Mouse (Mus musculus) midbrain, embryonic 14.5 days (tissue): ENCODE measurements at regions not wholly inside any gene's neighbourhood (a gene's known extent, or its start where the extent isn't known, plus 50 kb on each side); places are given as distances from the start of the nearest gene placed in this dataset.

Experiments
- ATAC-seq: fragments of 200-750 bp; cut with Nextera tagmentation; 2 replicates; pipeline ENCODE4 v1.8.0; 2017; ENCODE audit warnings: moderate number of reproducible peaks, moderate library complexity; ENCODE audit not compliant: low FRiP score, low TSS enrichment
- DNase-seq: peaks from one replicate; pipeline ENCODE4 v3.0.0-alpha.2; 2015
- H3K27ac ChIP-seq: fragments of 300-500 bp; sonication (generic); replicated peaks from 2 replicates; pipeline ENCODE4 v1.5.1; 2014; ENCODE audit warnings: mild to moderate bottlenecking, low read depth, low read length, moderate library complexity
- H3K27me3 ChIP-seq: fragments of 300-500 bp; sonication (generic); 2 replicates; pipeline ENCODE4 v1.6.1; 2014; ENCODE audit warnings: low read length, control low read depth, mixed read lengths; ENCODE audit not compliant: control insufficient read depth, insufficient read depth
- H3K36me3 ChIP-seq: fragments of 300-500 bp; sonication (generic); 2 replicates; pipeline ENCODE4 v1.6.1; 2014; ENCODE audit warnings: low read length, control low read depth; ENCODE audit not compliant: control insufficient read depth, insufficient read depth
- H3K4me1 ChIP-seq: fragments of 300-500 bp; sonication (generic); 2 replicates; pipeline ENCODE4 v1.6.1; 2014; ENCODE audit warnings: mild to moderate bottlenecking, antibody characterized with exemption, low read length, control low read depth; ENCODE audit not compliant: control insufficient read depth, insufficient read depth
- H3K4me2 ChIP-seq: fragments of 300-500 bp; sonication (generic); 2 replicates; pipeline ENCODE4 v1.6.1; 2014; ENCODE audit warnings: mild to moderate bottlenecking, low read length, moderate library complexity
- H3K4me3 ChIP-seq: fragments of 300-500 bp; sonication (generic); replicated peaks from 2 replicates; pipeline ENCODE4 v1.5.1; 2014; ENCODE audit warnings: low read depth, low read length
- H3K9ac ChIP-seq: fragments of 300-500 bp; sonication (generic); replicated peaks from 2 replicates; pipeline ENCODE4 v1.6.1; 2014; ENCODE audit warnings: mild to moderate bottlenecking, low read length, moderate library complexity
- H3K9me3 ChIP-seq: fragments of 300-500 bp; sonication (generic); 2 replicates; pipeline ENCODE4 v1.6.1; 2016; ENCODE audit warnings: low read length, control low read depth, mixed read lengths; ENCODE audit not compliant: control insufficient read depth
- WGBS: fragments of 180-500 bp; shearing (Covaris S2); extraction: QIAGEN DNeasy Blood & Tissue Kit; methylation state at CpG from one replicate; pipeline ENCODE4 v1.1.7; 2014; 5-methylcytosine and 5-hydroxymethylcytosine counted together

GRCm38 (mm10) chr1:98268853-98269252, 152.1 kb upstream of the Slco6d1 start:
- DNase-seq = no peak
- WGBS = 52% methylated on average over 2 of the region's 2 CpGs
- Histone ChIP-seq H3K4me3 (no peak overlapping the region), H3K27ac (no peak overlapping the region), H3K9me3 (no peaks in the 10 kb centered on the region), H3K36me3 (no peaks in the 10 kb centered on the region), H3K27me3 (no peaks in the 10 kb centered on the region), H3K4me1 (no peaks in the 10 kb centered on the region), H3K9ac (no peak overlapping the region), H3K4me2 (no peak overlapping the region)
- no peak for ATAC-seq

GRCm38 (mm10) chr1:98270212-98270611, 150.7 kb upstream of the Slco6d1 start:
- Histone ChIP-seq H3K9me3 (no peaks in the 10 kb centered on the region), H3K9ac (no peak overlapping the region), H3K4me2 (no peak overlapping the region), H3K36me3 (no peaks in the 10 kb centered on the region), H3K27me3 (no peaks in the 10 kb centered on the region), H3K4me1 (no peaks in the 10 kb centered on the region), H3K4me3 (no peak overlapping the region), H3K27ac (no peak overlapping the region)
- no peak for DNase-seq
- WGBS = 62% methylated on average over 1 of the region's 1 CpGs
- ATAC-seq = no peak

- no peak overlapping the region for H3K27ac ChIP-seq
- H3K4me1 ChIP-seq = no peaks in the 10 kb centered on the region
- ATAC-seq = no peak
- H3K9me3 ChIP-seq = no peaks in the 10 kb centered on the region
- DNase-seq = no peak
- no peak overlapping the region for H3K9ac ChIP-seq
- no peaks in the 10 kb centered on the region for H3K27me3 ChIP-seq
- no peak overlapping the region for H3K4me3 ChIP-seq
- WGBS = 85% methylated on average over 6 of the region's 6 CpGs
- no peak overlapping the region for H3K4me2 ChIP-seq
- H3K36me3 ChIP-seq = no peaks in the 10 kb centered on the region
These were observed 146.8 kb upstream of the Slco6d1 start for GRCm38 (mm10) chr1:98273966-98274616.

- Histone ChIP-seq H3K27ac (no peak overlapping the region), H3K27me3 (no peaks in the 10 kb centered on the region), H3K9me3 (no peaks in the 10 kb centered on the region), H3K36me3 (no peaks in the 10 kb centered on the region), H3K4me1 (peaks cover 2% of the 10 kb centered on the region; the same call in 1 of the 2 replicates), H3K4me2 (no peak overlapping the region), H3K9ac (no peak overlapping the region), H3K4me3 (no peak overlapping the region)
- DNase-seq (no peak), ATAC-seq (no peak)
- 95% methylated on average over 1 of the region's 1 CpGs for WGBS
These were observed 145.4 kb upstream of the Slco6d1 start for GRCm38 (mm10) chr1:98275524-98275923.

- Histone ChIP-seq H3K9ac (no peak overlapping the region), H3K27me3 (no peaks in the 10 kb centered on the region), H3K4me3 (no peak overlapping the region), H3K4me1 (peaks cover 13% of the 10 kb centered on the region; the same call in 1 of the 2 replicates), H3K36me3 (no peaks in the 10 kb centered on the region), H3K9me3 (no peaks in the 10 kb centered on the region), H3K4me2 (no peak overlapping the region), H3K27ac (no peak overlapping the region)
- DNase-seq (no peak), ATAC-seq (no peak)
- 86% methylated on average over 2 of the region's 2 CpGs for WGBS
These were observed 141.4 kb upstream of the Slco6d1 start for GRCm38 (mm10) chr1:98279446-98280048.

GRCm38 (mm10) chr1:98280263-98281052, 140.5 kb upstream of the Slco6d1 start:
- Histone ChIP-seq H3K4me3 (no peak overlapping the region), H3K4me2 (no peak overlapping the region), H3K27ac (peak overlapping the region; percentile 74), H3K9me3 (no peaks in the 10 kb centered on the region), H3K4me1 (peaks cover 13% of the 10 kb centered on the region; the same call in 1 of the 2 replicates), H3K9ac (0 out of 2 replicates have a peak overlapping the region, but pooled peaks have one; percentile 9), H3K36me3 (no peaks in the 10 kb centered on the region), H3K27me3 (no peaks in the 10 kb centered on the region)
- ATAC-seq (no peak; the same call in 1 of the 2 replicates), DNase-seq (no peak)
- 72% methylated on average over 9 of the region's 9 CpGs for WGBS

- H3K36me3 ChIP-seq = no peaks in the 10 kb centered on the region
- H3K9ac ChIP-seq = 0 out of 2 replicates have a peak overlapping the region, but pooled peaks have one; percentile 9
- peak overlapping the region; percentile 74 for H3K27ac ChIP-seq
- DNase-seq = peak; percentile 71
- H3K4me2 ChIP-seq = no peak overlapping the region
- WGBS = 56% methylated on average over 2 of the region's 2 CpGs
- no peak overlapping the region for H3K4me3 ChIP-seq
- no peaks in the 10 kb centered on the region for H3K27me3 ChIP-seq
- H3K9me3 ChIP-seq = no peaks in the 10 kb centered on the region
- ATAC-seq = peak; percentile 71; the same call in 1 of the 2 replicates
- H3K4me1 ChIP-seq = peaks cover 13% of the 10 kb centered on the region; the same call in 1 of the 2 replicates
These were observed 139.7 kb upstream of the Slco6d1 start for GRCm38 (mm10) chr1:98281053-98281770.

- Histone ChIP-seq H3K4me1 (peaks cover 13% of the 10 kb centered on the region; the same call in 1 of the 2 replicates), H3K4me2 (no peak overlapping the region), H3K27me3 (no peaks in the 10 kb centered on the region), H3K9me3 (no peaks in the 10 kb centered on the region), H3K27ac (peak overlapping the region; percentile 70), H3K4me3 (no peak overlapping the region), H3K9ac (no peak overlapping the region), H3K36me3 (no peaks in the 10 kb centered on the region)
- DNase-seq (no peak), ATAC-seq (peak; percentile 63; the same call in 1 of the 2 replicates)
- 45% methylated on average over 2 of the region's 2 CpGs for WGBS
These were observed 139.2 kb upstream of the Slco6d1 start for GRCm38 (mm10) chr1:98281771-98282149.
